Mouse (Mus musculus): ENCODE data around the gene Srp68. TPM values are rescaled to one million over a fixed set of nuclear protein-coding genes. Genes with fewer than 3 reads are reported as not detected.

The Srp68 gene
- polyA plus RNA-seq, 1 experiment from 2014 or later: 104 TPM

DNA sequence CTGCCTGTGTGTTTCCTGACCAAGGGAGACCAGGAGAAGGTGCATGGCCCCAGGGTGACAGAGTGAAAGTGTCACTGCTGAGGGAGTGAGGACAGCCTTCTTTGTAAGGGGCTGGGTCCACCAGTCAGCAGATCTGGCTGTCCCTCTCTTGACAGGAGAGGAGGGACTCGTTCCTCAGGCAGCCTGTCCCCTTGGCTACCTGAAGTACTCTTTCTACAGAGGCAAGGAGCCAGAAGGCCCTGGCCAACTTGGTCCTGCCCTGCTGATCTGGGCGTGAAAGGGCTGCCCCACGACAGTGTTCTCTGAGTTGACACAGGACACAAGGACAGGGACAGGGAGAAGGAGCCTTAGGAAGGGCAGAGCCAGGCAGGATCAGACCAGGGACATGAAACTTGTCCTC is 23.0 kb upstream of the Srp68 start:
- Histone ChIP-seq H3K27me3 (replicated peaks; ENCODE audit: low read depth, poor library complexity, severe bottlenecking) (no peaks in the 10 kb centered on the region), H3K9me3 (no peaks in the 10 kb centered on the region), H3K36me3 (replicated peaks) (peaks cover 98% of the 10 kb centered on the region), H3K4me3 (no peak overlapping the region), H3K4me1 (no peaks in the 10 kb centered on the region; the same call in 1 of the 2 replicates), H3K27ac (replicated peaks) (no peak overlapping the region)
- WGBS: 73% methylated on average over 3 of the region's 3 CpGs
- no peak for DNase-seq (ENCODE audit: low spot score)

GRCm38 (mm10) chr11:116296191-116296734 is 22.2 kb upstream of the Srp68 start:
- Histone ChIP-seq H3K9me3 (no peaks in the 10 kb centered on the region), H3K36me3 (replicated peaks) (peaks cover 97% of the 10 kb centered on the region), H3K27ac (replicated peaks) (no peak overlapping the region), H3K4me1 (no peaks in the 10 kb centered on the region; the same call in 1 of the 2 replicates), H3K27me3 (replicated peaks; ENCODE audit: low read depth, poor library complexity, severe bottlenecking) (no peaks in the 10 kb centered on the region), H3K4me3 (0 out of 2 replicates have a peak overlapping the region, but pooled peaks have one; percentile 2)
- DNase-seq (ENCODE audit: low spot score): no peak
- 87% methylated on average over 8 of the region's 8 CpGs for WGBS

DNA sequence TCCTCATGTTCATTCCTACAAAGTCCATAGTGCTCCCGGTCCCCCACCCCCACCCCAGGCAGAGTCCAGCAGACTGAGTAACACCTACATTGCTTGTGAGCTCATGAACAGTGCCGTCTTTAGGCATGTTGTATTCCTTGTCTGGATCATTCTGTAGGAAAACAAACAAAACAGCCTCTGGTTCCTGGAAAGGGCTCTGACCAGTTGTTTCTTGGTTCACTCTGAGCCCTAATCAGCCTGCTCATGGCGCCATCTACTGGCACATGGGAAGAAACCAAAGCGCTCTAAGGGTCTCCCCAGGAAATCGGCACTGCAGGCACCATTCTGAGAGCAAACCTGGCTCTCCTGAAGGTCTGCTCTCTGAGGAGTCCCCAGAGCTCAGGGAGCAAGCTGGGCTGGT is 20.3 kb upstream of the Srp68 start:
- Histone ChIP-seq H3K36me3 (replicated peaks) (peaks cover 96% of the 10 kb centered on the region), H3K4me3 (no peak overlapping the region), H3K4me1 (no peaks in the 10 kb centered on the region; the same call in 1 of the 2 replicates), H3K9me3 (no peaks in the 10 kb centered on the region), H3K27me3 (replicated peaks; ENCODE audit: low read depth, poor library complexity, severe bottlenecking) (no peaks in the 10 kb centered on the region), H3K27ac (replicated peaks) (no peak overlapping the region)
- WGBS: 33% methylated on average over 5 of the region's 5 CpGs
- DNase-seq (ENCODE audit: low spot score): peak; percentile 69

- peaks cover 96% of the 10 kb centered on the region for H3K36me3 ChIP-seq (replicated peaks)
- no peaks in the 10 kb centered on the region; the same call in 1 of the 2 replicates for H3K4me1 ChIP-seq
- no peaks in the 10 kb centered on the region for H3K27me3 ChIP-seq (replicated peaks; ENCODE audit: low read depth, poor library complexity, severe bottlenecking)
- no peak overlapping the region for H3K27ac ChIP-seq (replicated peaks)
- no peak for DNase-seq (ENCODE audit: low spot score)
- no peak overlapping the region for H3K4me3 ChIP-seq
- WGBS: 84% methylated on average over 12 of the region's 12 CpGs
- no peaks in the 10 kb centered on the region for H3K9me3 ChIP-seq
These were observed 19.6 kb upstream of the Srp68 start for GRCm38 (mm10) chr11:116293538-116294137.

DNA sequence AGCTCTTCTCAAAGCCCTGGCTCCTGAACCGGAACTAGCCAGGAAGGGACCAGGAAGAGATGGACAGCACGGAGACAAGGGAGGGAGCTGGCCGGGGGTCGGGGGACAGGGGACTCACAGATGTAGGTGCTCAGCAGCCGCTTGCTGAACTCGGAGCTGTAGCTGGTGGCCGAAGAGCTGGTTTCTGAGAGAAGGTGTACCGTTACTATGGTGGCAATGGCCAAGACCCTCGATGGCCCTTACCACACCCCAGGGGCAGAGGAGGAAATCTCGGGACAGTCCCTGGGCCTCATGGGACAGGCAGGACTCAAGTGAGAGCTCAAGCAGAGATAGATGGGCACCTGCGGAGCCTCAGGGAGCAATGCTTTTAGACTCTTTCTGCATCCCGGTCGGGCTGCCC is 18.4 kb upstream of the Srp68 start:
- 92% methylated on average over 13 of the region's 13 CpGs for WGBS
- DNase-seq (ENCODE audit: low spot score): no peak
- Histone ChIP-seq H3K4me1 (no peaks in the 10 kb centered on the region; the same call in 1 of the 2 replicates), H3K27me3 (replicated peaks; ENCODE audit: low read depth, poor library complexity, severe bottlenecking) (no peaks in the 10 kb centered on the region), H3K4me3 (no peak overlapping the region), H3K36me3 (replicated peaks) (peaks cover 96% of the 10 kb centered on the region), H3K9me3 (no peaks in the 10 kb centered on the region), H3K27ac (replicated peaks) (no peak overlapping the region)

- H3K27ac ChIP-seq (replicated peaks): no peak overlapping the region
- DNase-seq (ENCODE audit: low spot score): no peak
- peaks cover 81% of the 10 kb centered on the region for H3K36me3 ChIP-seq (replicated peaks)
- H3K9me3 ChIP-seq: no peaks in the 10 kb centered on the region
- no peaks in the 10 kb centered on the region; the same call in 1 of the 2 replicates for H3K4me1 ChIP-seq
- H3K4me3 ChIP-seq: no peak overlapping the region
- H3K27me3 ChIP-seq (replicated peaks; ENCODE audit: low read depth, poor library complexity, severe bottlenecking): peaks cover 7% of the 10 kb centered on the region
- 83% methylated on average over 8 of the region's 8 CpGs for WGBS
These were observed 16.5 kb upstream of the Srp68 start for GRCm38 (mm10) chr11:116290556-116290955.

GRCm38 (mm10) chr11:116287351-116287750 is 13.3 kb upstream of the Srp68 start:
- 81% methylated on average over 5 of the region's 5 CpGs for WGBS
- no peak overlapping the region for H3K4me3 ChIP-seq
- H3K27me3 ChIP-seq (replicated peaks; ENCODE audit: low read depth, poor library complexity, severe bottlenecking): peaks cover 39% of the 10 kb centered on the region
- H3K36me3 ChIP-seq (replicated peaks): peaks cover 50% of the 10 kb centered on the region
- H3K27ac ChIP-seq (replicated peaks): no peak overlapping the region
- no peak for DNase-seq (ENCODE audit: low spot score)
- H3K4me1 ChIP-seq: peaks cover 15% of the 10 kb centered on the region
- H3K9me3 ChIP-seq: no peaks in the 10 kb centered on the region

DNA sequence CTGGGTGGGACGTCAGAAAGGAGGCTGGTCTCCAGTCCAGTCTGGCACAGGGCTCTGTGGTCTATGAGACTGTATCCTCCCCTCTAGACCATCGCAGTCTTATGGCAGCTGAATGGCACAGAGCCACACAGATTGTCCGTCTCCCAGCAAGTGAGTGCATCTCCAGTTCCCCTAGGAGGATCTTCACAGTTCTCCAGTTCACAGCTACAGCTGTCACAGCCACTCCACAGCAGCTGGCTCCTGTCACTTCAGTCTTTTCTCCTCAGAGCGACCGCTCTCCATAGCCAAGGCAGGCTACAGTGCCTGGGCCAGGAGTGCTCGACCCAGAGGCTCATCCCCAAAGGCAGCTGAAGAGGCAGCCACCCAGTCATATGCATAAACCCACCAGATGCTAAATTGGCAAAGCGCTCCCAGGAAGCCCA is 11.8 kb upstream of the Srp68 start:
- H3K36me3 ChIP-seq (replicated peaks): peaks cover 36% of the 10 kb centered on the region
- 0 out of 2 replicates have a peak overlapping the region, but pooled peaks have one; percentile 12 for H3K27ac ChIP-seq (replicated peaks)
- H3K4me1 ChIP-seq: peaks cover 30% of the 10 kb centered on the region
- no peaks in the 10 kb centered on the region for H3K9me3 ChIP-seq
- no peak for DNase-seq (ENCODE audit: low spot score)
- 73% methylated on average over 7 of the region's 7 CpGs for WGBS
- no peak overlapping the region for H3K4me3 ChIP-seq
- H3K27me3 ChIP-seq (replicated peaks; ENCODE audit: low read depth, poor library complexity, severe bottlenecking): peaks cover 55% of the 10 kb centered on the region

GRCm38 (mm10) chr11:116283982-116284381 is 10.0 kb upstream of the Srp68 start:
- peaks cover 19% of the 10 kb centered on the region for H3K36me3 ChIP-seq (replicated peaks)
- no peak overlapping the region for H3K27ac ChIP-seq (replicated peaks)
- peaks cover 68% of the 10 kb centered on the region for H3K27me3 ChIP-seq (replicated peaks; ENCODE audit: low read depth, poor library complexity, severe bottlenecking)
- H3K9me3 ChIP-seq: no peaks in the 10 kb centered on the region
- peaks cover 31% of the 10 kb centered on the region for H3K4me1 ChIP-seq
- 48% methylated on average over 6 of the region's 6 CpGs for WGBS
- DNase-seq (ENCODE audit: low spot score): no peak
- no peak overlapping the region for H3K4me3 ChIP-seq

GRCm38 (mm10) chr11:116282912-116283521 is 9.0 kb upstream of the Srp68 start:
- H3K36me3 ChIP-seq (replicated peaks): peaks cover 9% of the 10 kb centered on the region
- no peak for DNase-seq (ENCODE audit: low spot score)
- H3K4me3 ChIP-seq: peak overlapping the region; percentile 25; the same call in 1 of the 2 replicates
- H3K4me1 ChIP-seq: peaks cover 31% of the 10 kb centered on the region
- H3K9me3 ChIP-seq: no peaks in the 10 kb centered on the region
- 11% methylated on average over 48 of the region's 48 CpGs for WGBS
- H3K27ac ChIP-seq (replicated peaks): no peak overlapping the region
- peaks cover 68% of the 10 kb centered on the region for H3K27me3 ChIP-seq (replicated peaks; ENCODE audit: low read depth, poor library complexity, severe bottlenecking)

DNA sequence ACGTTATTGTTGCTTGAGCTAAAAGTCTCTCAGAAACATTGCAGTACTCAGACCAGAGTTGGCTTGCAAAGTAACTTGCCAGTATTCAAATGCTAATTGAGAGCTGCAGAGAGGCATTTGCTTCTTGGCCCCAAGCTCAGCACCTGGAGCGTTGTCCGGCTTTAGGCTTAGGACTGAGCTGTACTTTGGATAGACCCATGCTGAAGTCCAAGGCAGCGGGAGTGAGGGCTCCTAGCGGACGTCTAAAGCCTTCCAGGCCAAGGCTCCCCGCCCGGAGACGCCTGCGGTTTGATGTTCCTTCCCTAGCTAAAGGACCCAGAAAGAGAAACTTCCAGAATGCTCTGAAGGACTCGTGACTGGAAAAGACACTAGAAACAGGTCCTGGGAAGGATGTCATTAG is 8.1 kb upstream of the Srp68 start:
- WGBS: 2% methylated on average over 11 of the region's 11 CpGs
- peaks cover under 1% of the 10 kb centered on the region; the same call in 1 of the 2 replicates for H3K36me3 ChIP-seq (replicated peaks)
- peak; percentile 56 for DNase-seq (ENCODE audit: low spot score)
- H3K9me3 ChIP-seq: no peaks in the 10 kb centered on the region
- no peak overlapping the region for H3K27ac ChIP-seq (replicated peaks)
- H3K4me3 ChIP-seq: peak overlapping the region; percentile 51; the same call in 1 of the 2 replicates
- peaks cover 68% of the 10 kb centered on the region for H3K27me3 ChIP-seq (replicated peaks; ENCODE audit: low read depth, poor library complexity, severe bottlenecking)
- peaks cover 31% of the 10 kb centered on the region for H3K4me1 ChIP-seq

GRCm38 (mm10) chr11:116281671-116282070 is 7.7 kb upstream of the Srp68 start:
- WGBS: 2% methylated on average over 18 of the region's 18 CpGs
- H3K4me1 ChIP-seq: peaks cover 31% of the 10 kb centered on the region
- H3K4me3 ChIP-seq: peak overlapping the region; percentile 51
- H3K27ac ChIP-seq (replicated peaks): no peak overlapping the region
- peak; percentile 25 for DNase-seq (ENCODE audit: low spot score)
- no peaks in the 10 kb centered on the region for H3K36me3 ChIP-seq (replicated peaks)
- peaks cover 68% of the 10 kb centered on the region for H3K27me3 ChIP-seq (replicated peaks; ENCODE audit: low read depth, poor library complexity, severe bottlenecking)
- H3K9me3 ChIP-seq: no peaks in the 10 kb centered on the region
